Mouse (Mus musculus) natural killer cell, adult 2 months (primary cell): ENCODE data around the gene Nynrin.

Experiments used
- DNase-seq, 2 experiments: peaks; one replicate each; pipeline ENCODE4 v3.0.0; 2022; ENCODE audit warnings: low spot score in 2 of 2

The Nynrin gene

GRCm38 (mm10) chr14:55853621-55854285 is at the start of gene Nynrin:
Gene Nynrin (plus strand): TSS chr14:55854010.
- DNase-seq: no peak

- DNase-seq: peak; percentile 44 to 49
Measured at GRCm38 (mm10) chr14:55814885-55815284, 38.9 kb upstream of the Nynrin start.

DNA sequence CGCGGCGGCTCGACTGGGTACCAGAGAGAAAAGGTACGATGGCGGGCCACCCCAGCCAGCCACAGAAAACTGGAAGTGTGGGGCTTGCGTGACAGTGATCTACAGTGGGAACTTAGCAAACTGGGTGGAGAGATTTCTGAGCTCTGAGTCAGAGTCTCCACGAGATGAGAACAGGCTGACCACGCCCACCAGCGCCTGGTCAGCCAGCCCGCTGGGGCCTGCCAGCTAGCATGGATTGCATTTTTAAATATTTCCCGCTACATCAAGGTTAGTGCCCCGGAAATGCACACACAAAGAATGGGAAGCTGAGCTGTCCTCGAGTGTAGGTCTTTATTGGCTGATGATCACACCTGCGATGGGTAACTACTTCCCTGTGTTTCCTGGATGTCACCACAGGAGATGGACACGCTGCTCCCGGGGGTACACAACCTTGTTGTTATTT is 38.5 kb upstream of the Nynrin start:
- peak in 1 of 2 experiments; percentile 39 for DNase-seq

DNA sequence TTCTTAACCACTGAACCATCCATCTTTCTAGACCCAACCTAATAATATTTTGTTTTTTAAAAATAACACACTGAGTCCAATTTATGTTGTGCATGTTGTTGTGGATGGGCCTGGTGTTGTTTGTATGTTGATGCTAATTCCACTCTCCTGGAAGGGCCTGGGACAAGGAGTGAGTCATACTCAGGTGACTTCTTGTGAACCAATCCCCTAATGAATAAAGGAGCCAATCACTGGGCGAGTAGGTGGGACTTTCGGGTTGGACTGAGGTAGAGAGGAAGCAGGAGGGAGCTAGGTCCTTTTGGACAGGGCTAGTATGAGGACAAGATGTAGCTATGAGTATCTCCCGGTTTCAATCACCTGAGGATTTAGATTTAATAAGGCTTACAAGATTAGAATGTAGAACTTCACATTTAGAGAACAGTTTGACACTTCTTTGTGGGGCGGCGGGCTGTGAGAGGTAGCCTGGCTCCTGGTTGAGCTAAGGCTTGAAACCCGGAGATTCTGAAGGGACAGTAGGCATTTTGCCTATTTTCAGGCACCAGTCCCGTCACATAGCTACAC is 33.9 kb upstream of the Nynrin start:
- no peak for DNase-seq

DNA sequence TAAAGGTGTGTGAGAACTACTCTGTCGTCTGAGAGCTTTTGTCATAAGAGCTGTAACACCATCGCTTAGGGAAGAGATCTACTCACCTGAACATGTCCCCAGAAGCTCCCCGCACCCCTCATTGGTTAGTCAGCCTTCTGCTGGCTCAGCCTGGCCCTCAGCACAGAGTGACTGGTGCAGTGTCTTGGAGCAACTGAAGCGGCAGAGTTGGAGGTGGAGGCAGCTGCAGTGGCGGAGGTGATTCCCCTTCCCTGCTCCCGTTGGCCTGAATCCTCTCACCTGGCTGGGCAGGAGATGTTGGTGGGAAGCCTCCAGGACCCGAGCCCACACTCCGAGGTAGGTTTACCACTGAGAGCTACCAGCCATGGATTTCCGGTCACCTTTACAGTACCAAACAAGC is 33.2 kb upstream of the Nynrin start:
- DNase-seq: no peak

DNA sequence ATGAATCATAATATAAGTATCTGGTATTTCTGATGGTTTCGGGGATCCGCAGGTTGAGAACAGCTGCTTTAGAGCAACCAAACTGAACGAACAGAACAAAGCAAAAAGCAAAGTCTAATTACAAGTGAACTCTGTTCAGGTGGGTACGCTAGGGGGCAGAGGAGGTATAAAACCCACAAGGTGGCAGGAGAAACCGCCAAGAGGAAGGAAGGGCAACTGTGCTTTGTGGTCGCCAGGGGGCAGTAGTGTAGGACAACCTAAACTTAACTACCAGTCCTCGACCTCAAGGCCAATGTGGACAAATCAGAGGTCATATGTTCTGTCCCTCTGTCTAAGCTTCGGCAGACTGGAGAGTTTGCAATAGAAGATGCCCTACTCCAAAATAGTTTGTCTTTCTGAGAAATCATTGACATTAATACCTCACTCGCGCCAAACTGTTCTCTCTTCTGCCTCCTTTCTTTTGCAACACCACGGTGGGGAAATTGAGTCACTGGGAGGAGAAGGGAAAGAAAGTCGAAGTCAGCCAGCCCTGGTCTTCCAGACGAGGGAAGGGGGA is 31.3 kb upstream of the Nynrin start:
- DNase-seq: peak; percentile 74 to 80

GRCm38 (mm10) chr14:55822991-55823762 is 30.6 kb upstream of the Nynrin start, which contains the start of gene Nfatc4:
Gene Nfatc4 (plus strand): TSS chr14:55823144.
- no peak for DNase-seq

GRCm38 (mm10) chr14:55824001-55824480 is 29.8 kb upstream of the Nynrin start:
- no peak for DNase-seq

DNA sequence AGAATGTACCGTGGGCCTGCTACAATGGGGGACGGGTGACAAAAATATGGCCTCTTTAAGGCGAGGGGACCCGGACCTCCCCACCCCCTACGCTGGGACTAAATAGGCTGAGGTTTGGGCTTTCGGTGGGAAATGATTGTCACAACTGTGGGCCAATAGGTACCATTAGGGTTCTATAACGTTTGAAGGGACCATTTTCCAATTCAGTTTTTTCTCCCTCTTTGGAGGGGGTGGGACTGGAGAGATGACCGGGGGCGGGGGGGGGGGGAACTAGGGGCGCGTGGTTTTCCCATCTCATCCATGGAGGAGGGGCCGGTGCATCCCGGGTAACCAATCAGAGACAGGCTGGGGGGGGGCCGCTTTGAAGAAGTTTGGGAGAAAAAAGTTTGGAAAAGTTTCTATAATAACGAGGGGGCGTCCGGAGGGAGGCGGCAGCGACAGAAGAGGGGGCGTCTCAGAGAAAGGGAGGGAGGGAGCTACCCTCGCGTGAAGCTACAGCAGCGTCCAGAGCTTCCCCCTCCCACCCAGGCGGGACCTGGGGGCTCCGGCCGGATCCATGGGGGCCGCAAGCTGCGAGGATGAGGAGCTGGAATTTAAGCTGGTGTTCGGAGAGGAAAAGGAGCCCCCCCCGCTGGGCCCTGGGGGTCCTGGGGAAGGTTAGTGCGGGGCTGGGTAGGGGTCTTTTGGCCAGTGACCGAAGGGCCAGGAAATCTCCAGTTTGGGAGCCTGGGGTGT is 29.2 kb upstream of the Nynrin start:
- DNase-seq: no peak

DNA sequence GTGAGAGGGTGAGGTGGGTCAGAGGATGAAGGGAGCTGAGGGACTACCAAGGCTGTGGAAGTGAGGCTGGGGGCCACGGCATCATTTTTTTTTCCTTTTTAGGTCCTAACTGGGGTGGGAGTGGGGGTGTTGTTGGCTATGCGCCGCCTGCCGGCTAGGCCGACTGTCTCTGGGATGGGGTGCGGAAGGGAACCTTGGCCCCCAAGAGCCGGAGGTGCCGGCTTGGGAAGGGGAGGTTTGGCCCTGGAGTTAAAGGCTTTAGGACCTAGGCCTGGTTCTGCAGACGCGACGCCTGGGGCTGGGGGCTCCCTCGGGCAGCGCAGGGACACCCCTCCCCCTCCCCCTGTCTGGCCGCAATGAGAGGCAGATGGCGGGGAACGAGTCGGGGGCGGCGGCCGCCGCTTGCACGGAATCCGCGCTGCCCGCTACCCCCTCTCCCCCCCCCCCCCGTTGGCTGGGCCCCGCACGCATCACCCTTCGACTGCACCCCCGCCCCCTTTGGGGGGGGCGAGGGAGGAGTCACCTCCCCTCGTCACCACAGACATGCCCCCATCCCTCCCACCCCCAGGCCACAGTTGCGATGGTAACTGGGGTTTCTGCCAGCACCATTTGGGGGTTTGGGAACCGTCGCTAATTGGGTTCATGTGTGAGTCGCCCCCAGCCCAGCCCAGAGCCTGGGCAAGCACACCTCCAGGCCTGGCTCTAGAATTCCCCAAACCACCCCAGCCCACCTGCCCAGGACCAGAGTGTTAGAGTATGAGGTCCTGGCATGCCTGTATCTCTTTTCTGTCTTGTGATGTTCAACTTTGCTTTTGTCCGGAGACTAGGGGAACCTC is 28.4 kb upstream of the Nynrin start:
- no peak for DNase-seq

DNA sequence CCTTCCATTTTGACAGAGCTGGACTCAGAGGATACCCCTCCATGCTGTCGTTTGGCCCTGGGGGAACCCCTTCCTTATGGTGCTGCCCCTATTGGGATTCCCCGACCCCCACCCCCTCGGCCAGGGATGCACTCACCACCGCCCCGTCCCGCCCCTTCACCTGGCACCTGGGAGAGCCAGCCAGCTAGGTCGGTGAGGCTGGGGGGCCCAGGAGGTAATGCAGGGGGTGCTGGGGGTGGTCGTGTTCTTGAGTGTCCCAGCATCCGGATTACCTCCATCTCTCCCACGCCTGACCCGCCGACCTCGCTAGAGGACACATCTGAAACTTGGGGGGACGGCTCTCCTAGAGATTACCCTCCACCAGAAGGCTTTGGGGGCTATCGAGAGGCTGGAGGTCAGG is 27.7 kb upstream of the Nynrin start:
- DNase-seq: no peak

DNA sequence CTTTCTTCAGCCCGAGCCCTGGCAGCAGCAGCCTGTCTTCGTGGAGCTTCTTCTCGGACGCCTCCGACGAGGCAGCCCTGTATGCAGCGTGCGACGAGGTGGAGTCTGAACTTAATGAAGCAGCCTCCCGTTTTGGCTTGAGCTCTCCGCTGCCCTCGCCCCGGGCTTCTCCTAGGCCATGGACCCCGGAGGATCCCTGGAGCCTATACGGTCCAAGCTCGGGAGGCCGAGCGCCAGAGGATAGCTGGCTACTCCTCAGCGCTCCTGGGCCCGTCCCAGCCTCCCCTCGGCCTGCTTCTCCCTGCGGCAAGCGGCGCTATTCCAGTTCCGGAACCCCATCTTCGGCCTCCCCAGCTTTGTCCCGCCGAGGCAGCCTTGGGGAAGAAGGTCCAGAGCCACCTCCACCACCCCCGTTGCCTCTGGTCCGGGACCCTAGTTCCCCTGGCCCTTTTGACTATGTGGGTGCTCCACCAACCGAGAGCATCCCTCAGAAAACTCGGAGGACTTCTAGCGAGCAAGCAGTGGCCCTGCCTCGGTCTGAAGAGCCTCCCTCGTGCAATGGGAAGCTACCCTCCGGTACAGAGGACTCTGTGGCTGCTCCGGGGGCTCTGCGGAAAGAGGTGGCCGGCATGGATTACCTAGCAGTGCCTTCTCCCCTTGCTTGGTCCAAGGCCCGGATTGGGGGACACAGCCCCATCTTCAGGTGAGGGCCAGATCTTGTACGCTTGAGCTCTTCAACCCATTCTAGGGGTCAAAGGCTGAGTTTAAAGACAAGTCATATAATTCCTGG is 27.1 kb upstream of the Nynrin start:
- DNase-seq: no peak

GRCm38 (mm10) chr14:55828716-55829263 is 25.0 kb upstream of the Nynrin start:
- no peak for DNase-seq

DNA sequence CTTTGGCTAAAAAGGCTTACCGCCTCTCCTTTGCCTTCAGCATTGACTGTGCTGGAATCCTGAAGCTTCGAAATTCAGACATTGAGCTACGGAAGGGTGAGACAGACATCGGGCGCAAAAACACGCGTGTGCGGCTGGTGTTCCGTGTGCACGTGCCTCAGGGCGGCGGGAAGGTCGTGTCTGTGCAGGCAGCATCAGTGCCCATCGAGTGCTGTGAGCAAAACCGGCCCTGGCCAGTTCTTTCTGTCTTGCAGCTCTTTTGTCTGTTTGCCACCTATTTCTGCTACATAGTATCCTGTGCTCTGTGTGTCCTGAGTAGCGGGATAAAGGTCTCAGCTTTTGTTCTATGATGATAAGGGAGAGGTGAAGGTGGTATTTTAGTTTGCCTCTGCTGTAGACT is 24.0 kb upstream of the Nynrin start:
- no peak for DNase-seq

- no peak for DNase-seq
Measured at GRCm38 (mm10) chr14:55830331-55830730, 23.5 kb upstream of the Nynrin start.

DNA sequence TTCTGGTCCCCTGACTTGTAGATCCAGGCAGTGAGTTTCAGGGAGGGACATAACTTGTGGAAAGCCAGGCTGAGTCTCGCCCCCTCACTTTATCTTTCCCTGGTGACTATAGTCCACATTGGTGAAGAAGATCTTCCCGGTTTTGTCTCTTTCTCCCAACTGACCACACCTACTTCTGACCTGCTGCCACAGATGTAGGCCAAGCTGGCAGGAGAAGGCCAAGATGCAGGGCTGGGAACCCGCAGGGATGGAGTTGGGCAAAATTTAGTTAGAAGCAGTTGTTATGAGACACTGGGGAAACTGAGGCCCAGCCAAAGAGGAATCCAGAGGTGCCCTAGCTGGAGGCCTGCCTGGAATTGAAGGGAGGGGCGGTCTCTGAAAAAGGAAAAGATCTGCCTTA is 20.7 kb upstream of the Nynrin start:
- DNase-seq: no peak

- no peak for DNase-seq
Measured at GRCm38 (mm10) chr14:55834808-55835533, 18.8 kb upstream of the Nynrin start.

DNA sequence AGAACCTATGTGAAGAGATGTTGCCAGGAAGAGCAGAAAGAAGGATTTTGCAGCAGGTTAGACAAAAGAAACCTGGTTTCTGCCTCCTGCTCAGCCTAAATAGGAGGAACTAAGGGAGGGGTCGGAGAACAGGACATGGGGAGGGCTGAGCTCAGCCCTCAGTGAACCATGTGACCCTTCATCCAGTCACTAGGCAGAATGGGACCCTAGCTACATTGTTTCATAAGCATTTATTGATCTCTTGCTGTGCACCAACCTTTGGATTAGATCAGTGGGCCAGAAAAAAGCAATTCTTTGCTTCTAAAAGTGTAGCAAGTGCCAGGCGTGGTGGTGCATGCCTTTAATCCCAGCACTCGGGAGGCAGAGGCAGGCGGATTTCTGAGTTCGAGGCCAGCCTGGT is 15.5 kb upstream of the Nynrin start:
- no peak for DNase-seq

DNA sequence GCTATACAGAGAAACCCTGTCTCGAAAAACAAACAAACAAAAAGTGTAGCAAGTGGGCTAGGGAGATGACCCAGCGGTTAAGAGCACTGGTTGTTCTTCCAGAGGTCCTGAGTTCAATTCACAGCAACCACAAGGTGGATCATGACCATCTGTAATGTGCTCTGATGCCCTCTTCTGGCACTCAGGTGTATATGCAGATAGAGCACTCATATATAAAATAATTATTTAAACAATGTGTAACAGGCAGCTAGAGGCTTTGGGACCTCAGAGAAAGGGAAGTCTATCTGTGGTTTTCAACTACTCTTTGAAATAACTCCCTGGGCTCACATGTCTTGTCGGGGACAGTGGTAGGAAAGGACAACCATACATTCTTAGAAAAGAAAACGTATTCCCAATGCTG is 15.1 kb upstream of the Nynrin start:
- no peak for DNase-seq
